Mouse (Mus musculus) lung, postnatal 0 days (tissue): ENCODE measurements at regions not wholly inside any gene's neighbourhood (a gene's known extent, or its start where the extent isn't known, plus 50 kb on each side); places are given as distances from the start of the nearest gene placed in this dataset.

Source experiments
- CTCF ChIP-seq: IDR thresholded peaks from 2 replicates; pipeline ENCODE4 v1.5.1; 2016; ENCODE audit warnings: antibody characterized with exemption, mild to moderate bottlenecking
- EP300 ChIP-seq: IDR thresholded peaks from 2 replicates; pipeline ENCODE4 v1.6.1; 2016; ENCODE audit warnings: antibody characterized with exemption, mild to moderate bottlenecking, control low read depth

GRCm38 (mm10) chr14:47992851-47993250 lies 127.8 kb upstream of the Peli2 start:
- no peak for TF ChIP-seq CTCF
- no peak for TF ChIP-seq EP300
